9 mouse cellular contexts compared by ENCODE assay signal in the genomic region with DNA sequence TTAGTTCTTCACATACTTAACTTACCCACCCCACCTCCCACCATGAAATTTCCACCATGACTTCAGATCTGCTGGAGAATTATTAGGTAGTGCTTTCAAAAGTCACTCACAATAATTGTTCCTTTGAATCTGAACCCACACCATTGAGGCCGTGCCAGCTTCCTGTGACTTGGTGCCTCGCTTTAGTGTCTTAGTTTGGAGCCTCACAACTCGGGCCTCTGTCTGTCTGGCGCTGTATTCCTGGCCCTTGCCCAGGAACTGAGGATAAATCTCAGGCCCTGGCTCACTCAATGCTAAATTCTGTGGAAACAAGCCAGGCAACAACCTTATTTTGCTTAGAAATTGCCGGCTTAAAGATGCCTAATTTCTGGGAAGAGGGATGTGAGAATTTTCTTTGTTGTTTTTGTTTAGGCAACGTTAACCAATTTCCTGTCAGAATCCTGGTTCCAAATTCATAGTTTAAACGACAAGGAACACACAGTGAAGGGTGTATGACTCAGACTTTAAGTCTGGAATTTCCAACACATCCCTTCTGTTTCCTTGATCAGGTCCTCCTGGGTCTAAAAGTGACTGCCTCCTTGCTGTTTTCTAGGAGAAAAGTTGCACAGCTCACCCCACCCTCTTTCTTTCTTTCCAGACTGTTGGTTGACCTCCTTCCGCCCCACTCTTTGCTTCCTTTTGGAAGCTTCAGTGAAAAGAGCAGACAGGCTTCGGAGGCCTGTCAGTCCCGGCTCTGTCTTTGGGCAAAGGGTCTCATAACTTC. TPM values are rescaled to one million over a fixed set of nuclear protein-coding genes. Genes with fewer than 3 reads are reported as not detected.
DNase-seq lines count a peak whose midpoint lies in the region; ATAC-seq and TF ChIP-seq lines count a peak whose summit lies in the region.
"Had no signal": no experiment of that assay in that cellular context is flagged by ENCODE, and none has a peak within 500 bp of the region (broad histone marks: within the 10 kb centered on the region; RNA-seq: fewer than 3 reads in every experiment).

No protein-coding gene starts in this region.

- peak overlapping the region; percentile 76 for H3K9ac ChIP-seq in heart, embryonic 15.5 days
- peak overlapping the region; percentile 83 for H3K9ac ChIP-seq in limb, embryonic 11.5 days (ENCODE audit: low read length)

- H3K4me1 ChIP-seq in kidney, adult 2 months (ENCODE audit: control insufficient read depth, insufficient read depth, low read length): no peaks in the 10 kb centered on the region
- peaks cover 58% of the 10 kb centered on the region for H3K4me1 ChIP-seq in heart, embryonic 15.5 days (replicated peaks)
- peaks cover 15% of the 10 kb centered on the region; the same call in 1 of the 2 replicates for H3K4me1 ChIP-seq in limb, embryonic 11.5 days (ENCODE audit: control insufficient read depth, insufficient read depth, low read length)

- H3K79me2 ChIP-seq in myocyte (ENCODE audit: control insufficient read depth, insufficient read depth): peaks cover 54% of the 10 kb centered on the region

- H3K4me3 ChIP-seq in kidney, adult 2 months (ENCODE audit: insufficient read depth, low read depth, low read length): no peak overlapping the region; the same call in 1 of the 2 replicates
- peak overlapping the region; percentile 71 for H3K4me3 ChIP-seq in heart, embryonic 15.5 days
- H3K4me3 ChIP-seq in limb, embryonic 11.5 days (ENCODE audit: low read depth, low read length): peak overlapping the region; percentile 75
- peak overlapping the region; percentile 48 for H3K4me3 ChIP-seq in myocyte

- TF ChIP-seq CTCF in kidney, adult 2 months (conservative IDR thresholded peaks at IDR 0.05; ENCODE audit: insufficient read depth, insufficient read length, low read depth, low read length): no peak

- no peaks in the 10 kb centered on the region for H3K36me3 ChIP-seq in kidney, adult 2 months (ENCODE audit: control insufficient read depth, insufficient read depth, low read length)
- H3K36me3 ChIP-seq in heart, embryonic 15.5 days: no peaks in the 10 kb centered on the region
- H3K36me3 ChIP-seq in limb, embryonic 11.5 days (ENCODE audit: control insufficient read depth, insufficient read depth, low read length): no peaks in the 10 kb centered on the region
- H3K36me3 ChIP-seq in myocyte (ENCODE audit: control insufficient read depth, insufficient read depth): peaks cover 10% of the 10 kb centered on the region

- H3K27ac ChIP-seq in kidney, adult 2 months (ENCODE audit: insufficient read depth, low read depth, low read length): peak overlapping the region; percentile 61
- peak overlapping the region; percentile 97 for H3K27ac ChIP-seq in heart, embryonic 15.5 days
- H3K27ac ChIP-seq in limb, embryonic 11.5 days (replicated peaks; ENCODE audit: low read depth, low read length): no peak overlapping the region; the same call in 1 of the 2 replicates

- peak overlapping the region; percentile 64 for H3K4me2 ChIP-seq in heart, embryonic 15.5 days
- H3K4me2 ChIP-seq in limb, embryonic 11.5 days (ENCODE audit: low read depth, severe bottlenecking): peak overlapping the region; percentile 73
- peak overlapping the region; percentile 98 for H3K4me2 ChIP-seq in myocyte (ENCODE audit: low read depth)

- WGBS in kidney, adult 2 months: 36% methylated on average over 10 of the region's 10 CpGs
- 22% methylated on average over 10 of the region's 10 CpGs for WGBS in heart, embryonic 15.5 days
- WGBS in limb, embryonic 11.5 days: 43% methylated on average over 10 of the region's 10 CpGs

- no peaks in the 10 kb centered on the region for H3K9me3 ChIP-seq in heart, embryonic 15.5 days (replicated peaks)
- H3K9me3 ChIP-seq in limb, embryonic 11.5 days (ENCODE audit: control insufficient read depth, low read length): no peaks in the 10 kb centered on the region

- peak overlapping the region; percentile 80 for H3ac ChIP-seq in myocyte (ENCODE audit: control insufficient read depth, insufficient read length)

- no peak for ATAC-seq in heart, embryonic 15.5 days (replicated peaks; ENCODE audit: insufficient number of reproducible peaks, insufficient read depth, low FRiP score, low read depth)
- no peak for ATAC-seq in limb, embryonic 11.5 days (ENCODE audit: insufficient number of reproducible peaks, low FRiP score, low TSS enrichment, low read depth)

- 0 out of 2 replicates have a peak, but pooled peaks cover 1% of the 10 kb centered on the region for H3K27me3 ChIP-seq in kidney, adult 2 months (replicated peaks; ENCODE audit: control insufficient read depth, insufficient read depth, low read length)
- no peaks in the 10 kb centered on the region for H3K27me3 ChIP-seq in heart, embryonic 15.5 days
- H3K27me3 ChIP-seq in limb, embryonic 11.5 days (ENCODE audit: control insufficient read depth, insufficient read depth, low read length): no peaks in the 10 kb centered on the region
- H3K27me3 ChIP-seq in myocyte (ENCODE audit: control insufficient read depth, insufficient read depth, insufficient read length): no peaks in the 10 kb centered on the region

- DNase-seq in kidney, adult 2 months: peak; percentile 43
- no peak for DNase-seq in kidney, adult 8-10 months
- peak; percentile 63 for DNase-seq in cerebellum, adult 9-11 months
- no peak for DNase-seq in limb, embryonic 11.5 days (ENCODE audit: low spot score)
- DNase-seq in thymus, postnatal 0 days (ENCODE audit: low spot score): no peak
- no peak for DNase-seq in retina, postnatal 1 day

- no peak for TF ChIP-seq POLR2A in kidney, adult 2 months (IDR thresholded peaks at IDR 0.05; ENCODE audit: low read depth, low read length)
- no peak for TF ChIP-seq POLR2A in myocyte (IDR thresholded peaks at IDR 0.05; ENCODE audit: insufficient read length, low read depth)

TF ChIP-seq in myocyte, 11 proteins besides CTCF, POLR2A, EP300 and RAD21:
- TF ChIP-seq MYOD1 (IDR thresholded peaks at IDR 0.05; ENCODE audit: control insufficient read depth in 1 of 3, insufficient read length in 2 of 3, low read depth in 2 of 3): no peak
- no peak for TF ChIP-seq MAX (IDR thresholded peaks at IDR 0.05; ENCODE audit: low read depth)
- TF ChIP-seq CEBPB (IDR thresholded peaks at IDR 0.05; ENCODE audit: insufficient read depth, poor library complexity, severe bottlenecking): no peak
- TF ChIP-seq USF1 (IDR thresholded peaks at IDR 0.05; ENCODE audit: low read depth): no peak
- TF ChIP-seq POLR2AphosphoS2 (IDR thresholded peaks at IDR 0.05; ENCODE audit: insufficient read length, low read depth): no peak
- no peak for TF ChIP-seq REST (IDR thresholded peaks at IDR 0.05; ENCODE audit: insufficient read depth, insufficient read length)
- TF ChIP-seq SRF (IDR thresholded peaks at IDR 0.05; ENCODE audit: control insufficient read depth, insufficient read length, low read depth): no peak
- no peak for TF ChIP-seq MYOG (IDR thresholded peaks at IDR 0.05; ENCODE audit: control insufficient read depth in 1 of 3, insufficient read depth in 1 of 3, insufficient read length in 2 of 3, low read depth in 2 of 3)
- TF ChIP-seq TCF3 (IDR thresholded peaks at IDR 0.05; ENCODE audit: insufficient read length, low read depth): no peak
- TF ChIP-seq TCF12 (IDR thresholded peaks at IDR 0.05; ENCODE audit: insufficient read depth, poor library complexity, severe bottlenecking): no peak
- TF ChIP-seq E2F4 (IDR thresholded peaks at IDR 0.05; ENCODE audit: insufficient read depth): no peak

RNA-seq across cellular contexts. Expression of gene Lix1l, which starts 1.2 kb away (rescaled TPM):
- 7.7 and 9.6 TPM in 2 replicates for polyA plus RNA-seq in kidney, adult 2 months (2012; rRNA removed)
- polyA plus RNA-seq in heart, embryonic 15.5 days (2015; fragmentation: Nextera tagmentation; extraction: Ambion mirVana): 5.3 and 5.5 TPM in 2 replicates
- 5.7 and 6.4 TPM in 2 replicates for polyA plus RNA-seq in limb, embryonic 11.5 days (2014; fragmentation: Nextera tagmentation; extraction: Ambion mirVana)
- 30.2 TPM for polyA plus RNA-seq in myocyte (2012; fragmentation: generic; extraction: Trizol)
- 1.7 TPM in 2 replicates for polyA plus RNA-seq in thymus, postnatal 0 days (2015; fragmentation: Nextera tagmentation; extraction: Ambion mirVana)

RNA-seq across cellular contexts. Expression of gene Ankrd34a, which starts 5.7 kb away (rescaled TPM):
- 0.23 and 0.38 TPM in 2 replicates for polyA plus RNA-seq in kidney, adult 2 months (2012; rRNA removed)
- polyA plus RNA-seq in heart, embryonic 15.5 days (2015; fragmentation: Nextera tagmentation; extraction: Ambion mirVana): 6.7 TPM in 2 replicates
- polyA plus RNA-seq in limb, embryonic 11.5 days (2014; fragmentation: Nextera tagmentation; extraction: Ambion mirVana): 1.5 and 1.7 TPM in 2 replicates
- polyA plus RNA-seq in myocyte (2012; fragmentation: generic; extraction: Trizol): 2.5 TPM
- polyA plus RNA-seq in thymus, postnatal 0 days (2015; fragmentation: Nextera tagmentation; extraction: Ambion mirVana): 0.07 and 0.09 TPM in 2 replicates

RNA-seq across cellular contexts. Expression of gene Polr3gl, which starts 8.1 kb away (rescaled TPM):
- 14.5 and 15.3 TPM in 2 replicates for polyA plus RNA-seq in kidney, adult 2 months (2012; rRNA removed)
- 34.8 and 38.3 TPM in 2 replicates for polyA plus RNA-seq in heart, embryonic 15.5 days (2015; fragmentation: Nextera tagmentation; extraction: Ambion mirVana)
- 18.8 and 22.8 TPM in 2 replicates for polyA plus RNA-seq in limb, embryonic 11.5 days (2014; fragmentation: Nextera tagmentation; extraction: Ambion mirVana)
- 22.7 TPM for polyA plus RNA-seq in myocyte (2012; fragmentation: generic; extraction: Trizol)
- 25.8 and 28.8 TPM in 2 replicates for polyA plus RNA-seq in thymus, postnatal 0 days (2015; fragmentation: Nextera tagmentation; extraction: Ambion mirVana)

RNA-seq across cellular contexts. Expression of gene Gm16253, which starts 25.3 kb away (rescaled TPM):
- 0.20 TPM in 1 of 2 replicates, not detected in the other for polyA plus RNA-seq in kidney, adult 2 months (2012; rRNA removed)
- 1.3 and 1.6 TPM in 2 replicates for polyA plus RNA-seq in heart, embryonic 15.5 days (2015; fragmentation: Nextera tagmentation; extraction: Ambion mirVana)
- polyA plus RNA-seq in limb, embryonic 11.5 days (2014; fragmentation: Nextera tagmentation; extraction: Ambion mirVana): 0.69 and 1.0 TPM in 2 replicates
- polyA plus RNA-seq in myocyte (2012; fragmentation: generic; extraction: Trizol): 0.25 TPM
- polyA plus RNA-seq in thymus, postnatal 0 days (2015; fragmentation: Nextera tagmentation; extraction: Ambion mirVana): 0.42 and 0.46 TPM in 2 replicates
- polyA plus RNA-seq: large intestine, adult 2 months had no signal

RNA-seq across cellular contexts. Expression of gene Rbm8a, which starts 27.6 kb away (rescaled TPM):
- 7.8 and 16.1 TPM in 2 replicates for polyA plus RNA-seq in kidney, adult 2 months (2012; rRNA removed)
- polyA plus RNA-seq in heart, embryonic 15.5 days (2015; fragmentation: Nextera tagmentation; extraction: Ambion mirVana): 73.9 and 78.7 TPM in 2 replicates
- 240 and 241 TPM in 2 replicates for polyA plus RNA-seq in limb, embryonic 11.5 days (2014; fragmentation: Nextera tagmentation; extraction: Ambion mirVana)
- polyA plus RNA-seq in myocyte (2012; fragmentation: generic; extraction: Trizol): 68.4 TPM
- 146 and 155 TPM in 2 replicates for polyA plus RNA-seq in thymus, postnatal 0 days (2015; fragmentation: Nextera tagmentation; extraction: Ambion mirVana)

Comparison
In these comparisons a context has a peak if more than half of its experiments do, and no peak if none do; other contexts are left out.
1. DNase-seq: peak in kidney, adult 2 months (single experiment) and cerebellum, adult 9-11 months (single experiment); none in kidney, adult 8-10 months (0 of 2), limb, embryonic 11.5 days (single experiment), thymus, postnatal 0 days (single experiment) and retina, postnatal 1 day (single experiment).
2. Peak in every context shown above with its lines, with median percentiles within 50 percentile points of each other: H3K4me2 ChIP-seq.